Mouse (Mus musculus) liver, embryonic 14.5 days (tissue): ENCODE measurements around the gene Mtmr2.

ENCODE experiments used
- CTCF ChIP-seq: IDR thresholded peaks from 2 replicates; pipeline ENCODE4 v1.5.1; 2016; ENCODE audit warnings: antibody characterized with exemption, low read depth, control low read depth
- EP300 ChIP-seq: IDR thresholded peaks from 2 replicates; pipeline ENCODE4 v1.6.1; 2016; ENCODE audit warnings: antibody characterized with exemption, low read depth

DNA sequence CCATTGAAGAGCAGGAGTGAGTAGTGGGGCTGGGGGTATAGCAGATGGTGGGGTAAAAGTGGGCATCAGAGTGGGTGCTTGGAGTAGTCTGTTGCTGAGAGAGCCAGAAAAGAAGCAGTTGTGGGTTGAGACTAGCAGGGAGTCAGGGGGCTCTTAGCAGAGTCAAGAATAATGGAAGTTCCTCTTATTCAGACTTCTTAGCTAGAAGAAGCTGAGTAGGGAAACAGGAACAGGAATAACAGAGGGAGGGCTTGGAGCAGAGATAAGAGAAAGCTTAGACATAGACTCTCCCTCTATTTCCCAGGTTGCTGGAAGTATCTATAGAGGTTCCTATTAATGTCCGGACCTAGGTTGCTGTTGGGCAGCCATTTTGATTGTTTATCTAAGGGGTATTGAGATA is 26.5 kb downstream of the Mtmr2 start:
- TF ChIP-seq EP300, result no peak
- TF ChIP-seq CTCF, result no peak
